Mouse (Mus musculus): ENCODE results near the gene Mat1a.

Gene Mat1a

DNA sequence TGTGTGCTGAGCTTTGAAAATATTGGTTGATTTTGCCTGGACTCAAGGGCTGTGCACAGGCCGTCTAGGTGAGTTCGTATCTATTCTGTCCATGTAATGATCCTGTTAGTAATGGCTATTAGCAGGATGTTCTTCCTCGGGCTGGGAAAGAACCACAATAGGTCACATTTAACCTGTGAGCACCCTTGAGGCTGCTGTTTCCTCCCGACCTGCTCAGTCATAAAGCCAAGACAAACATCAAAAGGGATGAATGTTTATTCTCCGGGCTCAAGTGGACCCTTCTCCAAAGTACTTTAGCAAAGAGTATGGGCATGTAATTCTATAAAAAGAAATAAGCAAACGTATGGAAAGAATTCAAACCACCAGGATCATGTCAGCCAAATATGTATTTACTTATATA lies 41.2 kb downstream of the Mat1a start:
- DNase-seq, result no peak

DNA sequence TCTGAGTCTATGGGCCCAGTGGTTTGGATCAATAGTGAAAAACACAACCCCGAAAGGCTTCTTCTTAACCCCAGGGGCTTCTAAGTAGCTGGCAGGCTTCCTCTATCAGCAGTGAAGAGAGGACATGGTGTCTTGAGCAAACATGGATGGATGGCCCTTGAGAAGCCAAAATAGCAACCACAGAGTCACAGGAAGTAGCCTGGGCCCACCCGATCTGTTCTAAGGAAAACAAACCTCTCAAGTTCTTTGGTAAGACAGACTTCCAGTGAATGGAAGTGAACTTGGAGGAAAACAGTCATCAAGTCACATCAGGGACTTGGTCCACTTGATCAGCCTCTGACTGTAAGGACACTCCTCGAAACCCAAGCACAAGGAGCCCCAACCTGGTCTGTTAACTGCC lies 42.1 kb downstream of the Mat1a start:
- no peak for DNase-seq

DNA sequence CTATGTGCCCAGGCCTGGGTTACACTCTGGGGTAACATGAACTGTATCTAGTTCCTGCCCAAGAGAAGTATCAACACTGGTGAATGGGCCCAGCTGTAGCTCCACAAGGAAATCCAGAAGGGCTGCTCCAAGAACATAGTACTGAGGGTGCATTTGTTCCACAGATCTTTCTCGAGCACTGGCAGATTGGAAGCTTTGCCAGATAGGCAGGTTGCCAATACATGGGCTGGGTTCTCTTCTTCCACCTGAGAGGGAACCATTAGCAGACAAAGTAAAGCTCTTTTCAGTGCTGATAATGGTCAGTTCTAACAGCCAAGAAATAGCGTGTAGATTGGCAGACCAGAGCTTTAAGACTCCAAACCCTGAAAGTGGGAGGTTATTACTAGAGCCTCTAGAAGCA lies 42.5 kb downstream of the Mat1a start:
- no peak for DNase-seq

DNA sequence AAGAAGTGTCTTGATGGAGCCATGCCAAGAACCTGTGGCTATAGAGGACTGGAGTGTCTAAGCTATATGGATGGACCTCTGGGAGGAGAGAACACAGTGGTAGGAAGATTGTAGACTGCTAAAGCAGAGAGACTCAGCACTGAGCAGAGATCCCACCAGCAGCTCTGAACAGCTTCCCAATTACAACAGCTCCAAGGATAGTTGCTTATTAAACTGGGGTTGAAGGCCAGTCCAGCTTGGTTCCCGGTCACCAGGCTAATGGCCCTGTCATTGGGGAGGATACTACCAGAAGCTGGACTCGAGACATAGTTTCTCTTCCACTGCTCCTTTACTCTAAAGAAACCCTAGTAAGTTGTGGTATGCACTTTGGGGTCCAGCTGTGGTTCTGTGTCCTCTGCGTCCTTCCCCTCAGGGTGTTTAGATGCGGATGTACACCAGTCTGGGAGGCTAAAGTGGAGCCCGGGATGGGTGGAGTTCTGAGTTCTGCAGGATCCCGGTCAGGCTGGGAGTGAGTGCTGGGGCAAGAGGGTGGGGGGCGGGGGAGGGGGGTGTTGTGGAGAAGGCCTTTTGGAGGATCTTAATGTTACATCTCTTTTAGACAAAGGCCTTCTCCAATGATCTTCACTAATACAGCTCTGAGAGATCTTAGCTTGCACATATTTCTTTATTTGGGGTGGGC lies 46.5 kb downstream of the Mat1a start, which contains the start of gene Mbl1:
TSS of gene Mbl1 (plus strand) at position 239 of the 679 bp plus-strand sequence.
- no peak for DNase-seq

DNA sequence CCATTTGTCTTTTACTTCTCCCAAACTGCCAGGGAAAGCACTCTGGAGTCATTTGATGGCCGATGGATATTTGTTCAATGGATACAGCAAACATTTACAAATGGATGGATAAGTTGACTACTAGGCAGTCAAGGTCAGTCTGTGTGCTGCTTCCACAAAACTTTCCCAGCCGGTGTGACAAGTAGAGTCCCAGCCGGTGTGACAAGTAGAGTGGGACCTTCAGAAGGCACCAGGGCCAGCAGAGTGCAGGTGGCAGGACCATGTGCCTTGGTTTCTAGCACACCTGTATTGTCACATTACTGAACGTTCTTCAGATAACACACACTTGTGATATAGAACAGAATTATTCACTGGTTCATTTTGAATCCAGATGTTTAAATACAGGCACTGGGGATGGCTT lies 55.2 kb downstream of the Mat1a start:
- no peak for DNase-seq

DNA sequence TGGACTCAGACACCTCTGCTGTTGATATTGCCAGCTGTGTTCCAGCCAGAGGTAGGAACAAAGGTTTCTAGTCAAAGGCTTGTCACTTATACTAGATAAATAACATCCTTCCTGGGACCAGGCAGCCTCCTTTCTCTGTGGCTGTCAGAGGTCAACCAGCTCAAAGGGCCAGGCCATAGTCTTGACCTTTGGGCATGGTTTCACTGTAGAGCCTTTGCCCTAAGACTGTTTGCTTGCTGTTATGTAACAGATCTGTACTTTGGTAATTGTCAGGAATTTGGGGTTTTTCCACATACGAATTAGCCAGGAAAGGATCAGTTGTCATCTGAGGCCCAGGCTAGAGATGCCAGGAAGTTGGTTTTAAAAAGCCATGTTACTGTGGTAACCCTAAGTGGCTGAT lies 55.9 kb downstream of the Mat1a start:
- peak in 1 of 2 experiments; percentile 3 for DNase-seq

DNA sequence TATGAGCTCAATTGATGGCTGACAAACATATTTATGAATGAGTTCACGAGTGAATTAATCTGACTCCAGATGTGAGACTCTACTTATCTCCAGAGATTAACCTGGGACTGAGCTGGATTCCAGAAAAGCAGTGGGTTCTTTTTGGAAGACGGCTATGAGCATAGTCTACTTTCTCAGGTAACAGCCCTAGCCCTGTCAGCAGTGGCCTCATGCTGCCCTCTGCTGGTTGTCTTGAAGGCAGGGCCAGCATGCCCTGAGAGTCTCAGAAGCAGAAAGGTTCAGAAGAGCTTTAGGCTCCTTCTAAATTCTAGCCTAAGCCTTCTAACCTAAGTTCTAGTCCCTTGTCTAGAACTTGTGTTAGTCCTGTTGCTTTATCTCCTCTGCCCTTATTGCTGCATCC lies 57.8 kb downstream of the Mat1a start:
- DNase-seq, result peak in 1 of 2 experiments; percentile 5

DNA sequence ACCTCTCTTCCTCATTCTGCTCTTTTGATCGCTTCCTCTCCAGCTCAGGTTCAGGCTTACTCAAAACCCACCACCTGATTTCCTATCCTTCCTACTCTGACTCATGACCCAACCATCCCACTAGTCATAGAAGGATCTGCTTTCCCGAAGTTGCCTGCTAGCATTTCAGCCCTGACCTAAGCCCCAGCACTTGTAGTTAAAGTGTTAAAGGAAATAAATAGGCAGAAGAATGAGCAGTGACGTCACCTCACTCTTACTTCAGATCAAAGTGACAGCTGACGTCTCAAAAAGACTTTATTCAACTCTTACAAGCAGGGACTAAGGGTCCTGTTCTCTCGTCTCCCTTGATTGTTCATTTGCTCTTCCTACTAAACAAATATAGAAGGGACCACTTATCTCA lies 62.4 kb downstream of the Mat1a start:
- DNase-seq, result no peak

DNA sequence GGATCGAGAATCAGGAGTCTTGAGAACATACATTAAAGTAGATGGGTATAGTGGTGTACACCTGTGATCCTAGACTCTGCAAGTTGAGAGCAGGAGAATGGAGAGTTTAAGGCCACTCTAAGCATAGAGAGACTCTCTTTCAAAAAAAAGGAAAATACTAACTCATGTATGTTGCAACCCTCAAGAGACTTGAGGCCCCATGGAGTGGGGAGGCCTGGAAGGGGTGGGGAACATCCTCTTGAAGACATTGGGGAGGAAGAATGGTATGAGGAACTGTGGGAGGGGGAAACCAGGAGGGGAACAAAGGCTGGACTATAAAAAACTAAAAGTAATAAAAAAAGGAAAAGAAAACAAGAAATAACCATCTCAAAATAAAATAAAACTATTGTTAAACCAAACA lies 63.7 kb downstream of the Mat1a start:
- no peak for DNase-seq

DNA sequence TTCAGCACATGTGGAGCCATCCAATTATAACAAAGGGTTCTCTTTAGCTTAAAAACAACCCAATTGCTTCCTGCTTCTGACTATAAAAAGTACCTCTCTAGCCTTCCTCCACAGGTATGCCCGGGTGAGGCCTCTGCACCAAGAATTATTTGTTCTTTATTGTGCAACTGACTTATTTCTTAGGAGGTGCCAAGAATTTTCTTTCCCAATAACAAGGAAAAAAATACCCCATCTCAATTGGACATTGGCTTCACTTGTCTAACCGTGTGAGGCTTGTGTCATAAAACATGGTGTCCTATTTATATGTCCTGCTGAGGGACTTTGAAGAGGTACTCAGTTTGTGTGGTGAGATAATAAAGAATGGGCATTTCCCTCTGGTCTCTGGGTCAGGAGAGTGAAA lies 65.7 kb downstream of the Mat1a start:
- no peak for DNase-seq
